Mouse (Mus musculus) liver, embryonic 14.5 days (tissue): Measurements from ENCODE around the gene Pax4.

Experiments
- CTCF ChIP-seq: IDR thresholded peaks from 2 replicates; pipeline ENCODE4 v1.5.1; 2016; ENCODE audit warnings: antibody characterized with exemption, low read depth, control low read depth
- EP300 ChIP-seq: IDR thresholded peaks from 2 replicates; pipeline ENCODE4 v1.6.1; 2016; ENCODE audit warnings: antibody characterized with exemption, low read depth

GRCm38 (mm10) chr6:28497837-28498236, 48.7 kb upstream of the Pax4 start:
- TF ChIP-seq CTCF (no peak), EP300 (no peak)
